Mouse (Mus musculus) splenic B cell, adult 2 months (primary cell): ENCODE results near the gene Adk.
A peak's percentile ranks its signal among the peaks of the same experiment; 100 is the strongest.

Experiments
- DNase-seq: peaks from one replicate; pipeline ENCODE4 v3.0.0-alpha.2; 2011; ENCODE audit warnings: low read depth, low spot score
- H3K27me3 ChIP-seq: 2 replicates; pipeline ENCODE4 v1.6.1; 2012; ENCODE audit warnings: mild to moderate bottlenecking, low read length, moderate library complexity, mixed read lengths; ENCODE audit not compliant: control insufficient read depth, poor library complexity, insufficient read depth, severe bottlenecking
- H3K36me3 ChIP-seq: 2 replicates; pipeline ENCODE4 v1.6.1; 2012; ENCODE audit warnings: mild to moderate bottlenecking, low read length, moderate library complexity, mixed read lengths; ENCODE audit not compliant: control insufficient read depth, poor library complexity, insufficient read depth, severe bottlenecking

Adk gene

GRCm38 (mm10) chr14:21051380-21052111, 828 bp upstream of the Adk start:
- DNase-seq, result no peak
- no peaks in the 10 kb centered on the region for H3K36me3 ChIP-seq

GRCm38 (mm10) chr14:21052781-21053130, 382 bp downstream of the Adk start:
- no peak for DNase-seq
- Histone ChIP-seq H3K27me3 (no peaks in the 10 kb centered on the region), H3K36me3 (no peaks in the 10 kb centered on the region)

More at GRCm38 (mm10) chr14:21051380-21052111, 828 bp upstream of the Adk start:
- H3K27me3 ChIP-seq, result no peaks in the 10 kb centered on the region

GRCm38 (mm10) chr14:21053151-21053550, 777 bp downstream of the Adk start:
- H3K36me3 ChIP-seq, result no peaks in the 10 kb centered on the region
- DNase-seq, result no peak
- no peaks in the 10 kb centered on the region for H3K27me3 ChIP-seq

- no peaks in the 10 kb centered on the region for H3K36me3 ChIP-seq
- H3K27me3 ChIP-seq, result no peaks in the 10 kb centered on the region
- no peak for DNase-seq
Measured at GRCm38 (mm10) chr14:21053586-21053985, 1.2 kb downstream of the Adk start.

GRCm38 (mm10) chr14:21058972-21059371, 6.6 kb downstream of the Adk start:
- no peaks in the 10 kb centered on the region for H3K27me3 ChIP-seq
- H3K36me3 ChIP-seq, result no peaks in the 10 kb centered on the region
- DNase-seq, result no peak

GRCm38 (mm10) chr14:21062766-21063513, 10.6 kb downstream of the Adk start:
- Histone ChIP-seq H3K27me3 (no peaks in the 10 kb centered on the region), H3K36me3 (no peaks in the 10 kb centered on the region)
- DNase-seq, result no peak

GRCm38 (mm10) chr14:21064321-21064720, 11.9 kb downstream of the Adk start:
- Histone ChIP-seq H3K36me3 (no peaks in the 10 kb centered on the region), H3K27me3 (no peaks in the 10 kb centered on the region)
- DNase-seq, result no peak

GRCm38 (mm10) chr14:21065490-21066162, 13.3 kb downstream of the Adk start:
- DNase-seq, result no peak
- no peaks in the 10 kb centered on the region for H3K36me3 ChIP-seq
- no peaks in the 10 kb centered on the region for H3K27me3 ChIP-seq

- peak; percentile 25 for DNase-seq
- no peaks in the 10 kb centered on the region for H3K36me3 ChIP-seq
Measured at GRCm38 (mm10) chr14:21069594-21069993, 17.2 kb downstream of the Adk start.

GRCm38 (mm10) chr14:21073981-21074380, 21.6 kb downstream of the Adk start:
- no peaks in the 10 kb centered on the region for H3K27me3 ChIP-seq
- no peak for DNase-seq
- H3K36me3 ChIP-seq, result no peaks in the 10 kb centered on the region

More at GRCm38 (mm10) chr14:21069594-21069993, 17.2 kb downstream of the Adk start:
- no peaks in the 10 kb centered on the region for H3K27me3 ChIP-seq

- no peak for DNase-seq
Measured at GRCm38 (mm10) chr14:21074398-21075320, 22.3 kb downstream of the Adk start.

GRCm38 (mm10) chr14:21075751-21076500, 23.6 kb downstream of the Adk start:
- H3K27me3 ChIP-seq, result no peaks in the 10 kb centered on the region
- DNase-seq, result peak; percentile 91
- no peaks in the 10 kb centered on the region for H3K36me3 ChIP-seq

More at GRCm38 (mm10) chr14:21074398-21075320, 22.3 kb downstream of the Adk start:
- no peaks in the 10 kb centered on the region for H3K27me3 ChIP-seq
- H3K36me3 ChIP-seq, result no peaks in the 10 kb centered on the region

GRCm38 (mm10) chr14:21076501-21077194, 24.3 kb downstream of the Adk start:
- no peak for DNase-seq
- Histone ChIP-seq H3K27me3 (no peaks in the 10 kb centered on the region), H3K36me3 (no peaks in the 10 kb centered on the region)
